Mouse (Mus musculus) v-Abl transformed pro-B cells (cell line): ENCODE measurements around the gene Arhgap31.
"Not testable (repeated sequence)": the region's sequence is repeated elsewhere in the genome, so short reads cannot be mapped to it uniquely, and the experiment has no call there.

ENCODE experiments used
- in situ Hi-C, 2 experiments: fragments of 400-800 bp; cut with MboI; formaldehyde crosslinking; loops; one replicate each; pipeline ENCODE4 v1.15.1; 2025; ENCODE audit not compliant: unreplicated experiment in 2 of 2

Arhgap31 gene

DNA sequence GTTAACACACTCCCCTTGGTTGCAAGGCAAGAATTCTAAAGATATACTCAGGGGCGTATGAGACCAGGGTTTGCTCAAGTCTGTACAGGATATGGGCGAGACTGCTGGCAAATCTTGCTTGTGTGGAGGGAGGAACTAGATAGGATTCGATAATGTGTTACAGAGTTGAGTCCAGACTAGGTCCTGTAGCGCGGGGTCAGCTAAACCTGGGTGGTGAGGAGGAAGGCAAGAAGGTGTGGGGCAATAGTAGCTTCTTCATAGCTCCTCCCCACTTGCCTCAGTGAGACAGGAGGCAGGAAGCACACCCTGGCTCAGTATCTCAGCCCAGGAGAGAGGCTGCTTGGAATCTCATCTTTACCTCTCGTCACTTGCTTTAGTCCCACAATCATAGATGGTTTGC lies 16.1 kb upstream of the Arhgap31 start:
- in situ Hi-C loops, result loop anchor here (10.0 to 25.0 kb wide), 4 partner anchors 104 to 642 kb away; partner anchors contain the start of genes Cox17 (in 1 of the 2), Gm21987 (in 1 of the 2), Gsk3b (in 1 of the 2) and Maats1 (in 1 of the 2)

DNA sequence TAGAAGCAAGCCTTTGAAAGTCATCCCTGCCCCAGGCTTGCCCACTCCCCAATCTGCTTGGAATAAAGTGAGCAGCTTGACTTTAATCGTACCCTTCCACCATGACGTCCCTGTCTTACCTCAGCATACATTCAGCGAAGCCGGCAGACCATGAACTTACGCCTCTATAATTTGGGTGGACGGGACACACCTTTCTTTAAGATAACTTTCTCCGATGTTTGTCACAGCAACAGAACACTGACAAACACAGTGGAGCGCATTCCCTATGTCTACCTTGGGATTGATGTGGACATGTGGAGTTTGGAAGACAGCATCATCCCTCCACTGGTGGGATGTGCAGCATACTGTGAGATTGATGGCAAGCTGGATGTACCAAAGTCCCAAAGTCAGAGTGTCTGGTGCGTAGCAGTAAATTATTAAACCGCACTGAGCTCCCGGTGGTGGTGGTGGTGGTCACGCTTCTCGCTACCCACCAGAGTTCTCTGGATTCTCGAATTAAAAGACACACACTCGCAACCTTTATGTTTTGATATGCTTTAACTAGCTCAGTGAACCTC lies 15.6 kb upstream of the Arhgap31 start:
- in situ Hi-C loops, result loop anchor here (10.0 to 25.0 kb wide), 4 partner anchors 104 to 641 kb away; partner anchors contain the start of genes Cox17 (in 1 of the 2), Gm21987 (in 1 of the 2), Gsk3b (in 1 of the 2) and Maats1 (in 1 of the 2)

DNA sequence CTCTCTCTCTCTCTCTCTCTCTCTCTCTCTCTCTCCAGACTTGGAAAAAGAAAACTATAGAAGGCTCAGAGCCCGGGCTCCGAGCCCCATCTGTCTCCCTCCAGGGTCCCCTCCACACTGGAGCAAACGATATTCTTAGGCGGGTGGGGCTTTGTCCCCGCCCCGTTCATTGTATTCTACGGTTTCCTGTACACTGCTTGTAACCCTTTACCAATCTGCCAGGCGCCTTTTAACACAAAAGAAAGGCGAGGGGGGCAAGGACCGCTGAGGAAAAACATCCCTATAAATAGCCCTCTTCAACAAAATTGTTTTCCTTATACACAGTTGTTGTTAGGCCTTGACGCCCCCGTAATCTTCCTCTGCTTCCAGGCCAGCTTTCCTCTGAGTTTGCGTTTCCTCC lies 11.9 kb upstream of the Arhgap31 start:
- in situ Hi-C loops, result loop anchor here (10.0 to 25.0 kb wide), 4 partner anchors 100 to 638 kb away; partner anchors contain the start of genes Cox17 (in 1 of the 2), Gm21987 (in 1 of the 2), Gsk3b (in 1 of the 2) and Maats1 (in 1 of the 2)

DNA sequence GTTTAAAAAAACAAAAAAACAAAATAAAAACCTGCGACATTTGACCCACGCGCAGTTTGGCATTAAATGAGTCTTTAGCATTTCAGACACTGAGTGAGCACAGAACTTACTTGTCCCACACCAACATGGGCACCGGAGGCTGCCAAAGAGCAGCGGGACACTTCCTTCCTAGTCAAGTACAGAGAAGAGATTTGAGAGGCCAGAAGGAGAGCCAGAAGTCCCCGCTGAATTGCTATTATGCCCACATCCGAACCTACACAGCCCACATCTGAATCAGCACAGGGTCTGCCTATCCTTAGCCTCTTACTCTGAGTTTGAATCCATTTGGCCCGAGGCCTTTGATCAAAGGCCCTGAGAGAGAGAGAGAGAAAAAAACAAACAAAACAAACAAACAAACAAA lies 11.2 kb upstream of the Arhgap31 start:
- in situ Hi-C loops, result loop anchor here (10.0 kb wide), 3 partner anchors 99 to 379 kb away; partner anchors contain the start of genes Cox17 (in 1 of the 2), Gm21987 (in 1 of the 2) and Maats1 (in 1 of the 2)

GRCm38 (mm10) chr16:38721377-38721776 lies 8.3 kb upstream of the Arhgap31 start:
- in situ Hi-C loops, result loop anchor here (10.0 kb wide), 3 partner anchors 97 to 377 kb away; partner anchors contain the start of genes Cox17 (in 1 of the 2), Gm21987 (in 1 of the 2) and Maats1 (in 1 of the 2)

- in situ Hi-C loops, result not testable (repeated sequence)
These were observed 1.1 kb upstream of the Arhgap31 start for GRCm38 (mm10) chr16:38714259-38714526.

DNA sequence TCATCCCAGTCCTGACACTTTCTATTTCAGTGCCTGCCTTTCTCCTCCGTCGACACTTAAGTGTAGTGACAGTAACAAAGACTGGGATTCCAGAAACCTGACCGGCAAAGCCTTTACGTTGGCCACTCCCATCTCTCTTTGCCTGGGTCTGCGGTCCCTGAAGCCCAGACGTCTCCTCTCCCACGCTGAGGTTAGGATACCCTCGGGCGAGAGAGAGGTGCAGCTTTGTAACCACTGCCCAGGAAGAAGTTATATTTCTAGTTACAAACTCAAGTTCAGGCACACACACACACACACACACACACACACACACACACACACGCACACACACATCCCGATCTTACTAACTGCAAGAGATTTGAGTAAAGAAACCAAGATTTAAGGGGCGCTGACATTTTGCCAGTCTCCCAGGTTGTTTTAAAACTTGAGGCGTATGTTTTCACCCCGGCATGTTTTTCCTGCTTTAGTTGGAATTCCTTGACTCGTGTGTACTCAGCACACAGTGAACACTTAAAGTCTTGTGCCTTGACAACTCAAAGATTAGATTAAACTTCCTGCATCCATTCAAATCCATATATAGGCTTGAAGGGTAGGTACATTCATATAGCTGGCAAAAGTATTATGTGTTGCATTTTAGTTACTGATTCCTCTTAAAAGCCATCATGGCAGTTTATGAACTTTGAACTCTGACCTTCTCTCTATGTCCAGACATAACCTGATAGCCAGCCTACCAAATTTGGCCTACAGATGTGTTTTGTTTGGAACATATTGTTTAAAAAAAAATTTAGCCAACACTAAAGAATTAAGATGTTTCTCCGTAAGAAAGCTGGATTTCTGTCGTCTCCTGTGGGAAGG lies 557 bp upstream of the Arhgap31 start:
- in situ Hi-C loops, result no loop called here

- in situ Hi-C loops, result no loop called here
These were observed 969 bp downstream of the Arhgap31 start for GRCm38 (mm10) chr16:38712105-38712504.

GRCm38 (mm10) chr16:38711245-38711644 lies 1.8 kb downstream of the Arhgap31 start:
- in situ Hi-C loops, result no loop called here

DNA sequence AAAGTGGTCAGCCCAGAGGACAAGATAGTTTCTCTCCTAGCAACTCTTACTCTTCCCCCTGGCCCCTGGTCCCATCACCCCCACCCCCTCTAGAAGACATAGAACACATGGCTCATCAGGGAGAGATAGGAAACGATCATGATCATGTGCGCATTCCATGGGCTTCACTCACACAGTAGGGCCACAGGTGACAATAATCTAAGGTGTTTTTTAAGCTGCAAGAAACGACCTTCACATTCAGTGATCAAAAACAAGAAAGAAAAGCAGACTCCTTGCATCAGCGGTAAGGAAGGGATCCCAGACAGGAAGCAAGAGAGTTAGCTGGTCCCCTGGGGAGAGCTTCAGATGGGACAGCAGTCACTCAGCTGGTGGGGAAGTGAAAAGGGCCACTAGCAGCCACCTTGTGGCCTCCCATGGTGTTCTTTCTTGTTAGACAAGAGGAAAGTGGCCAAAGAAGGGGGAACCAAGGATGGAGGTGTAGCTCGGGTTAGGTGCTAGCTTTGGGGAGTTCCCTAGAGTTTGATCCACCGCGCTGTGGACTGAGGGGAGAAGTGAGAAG lies 4.0 kb downstream of the Arhgap31 start:
- in situ Hi-C loops, result loop anchor here in 1 of 2 experiments (10.0 kb wide), 1 partner anchor 74 kb away; no protein-coding TSS in a partner anchor

GRCm38 (mm10) chr16:38706782-38707181 lies 6.3 kb downstream of the Arhgap31 start:
- in situ Hi-C loops, result loop anchor here in 1 of 2 experiments (10.0 kb wide), 1 partner anchor 72 kb away; no protein-coding TSS in a partner anchor

GRCm38 (mm10) chr16:38705531-38706281 lies 7.4 kb downstream of the Arhgap31 start:
- in situ Hi-C loops, result loop anchor here in 1 of 2 experiments (10.0 kb wide), 1 partner anchor 71 kb away; no protein-coding TSS in a partner anchor

DNA sequence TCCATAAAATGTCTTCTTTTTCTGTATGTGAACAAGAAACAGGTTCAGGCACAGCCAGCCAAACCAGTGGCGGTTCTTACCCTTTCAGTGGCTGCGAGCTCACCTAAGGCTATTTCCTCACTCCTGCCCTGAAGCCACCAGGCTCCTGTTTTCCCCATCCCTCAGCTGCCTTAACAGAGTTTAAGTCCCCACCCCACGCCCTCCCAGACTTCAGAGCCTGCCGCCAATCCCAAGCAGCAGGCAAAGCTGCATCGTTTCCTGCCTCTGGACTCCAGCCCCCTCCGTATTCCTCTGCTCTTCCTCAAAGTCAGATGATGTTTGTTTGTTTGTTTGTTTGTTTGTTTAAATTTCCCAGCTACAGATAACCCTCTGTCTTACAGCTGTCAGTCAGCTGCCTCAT lies 9.6 kb downstream of the Arhgap31 start:
- in situ Hi-C loops, result loop anchor here in 1 of 2 experiments (10.0 kb wide), 1 partner anchor 69 kb away; no protein-coding TSS in a partner anchor

DNA sequence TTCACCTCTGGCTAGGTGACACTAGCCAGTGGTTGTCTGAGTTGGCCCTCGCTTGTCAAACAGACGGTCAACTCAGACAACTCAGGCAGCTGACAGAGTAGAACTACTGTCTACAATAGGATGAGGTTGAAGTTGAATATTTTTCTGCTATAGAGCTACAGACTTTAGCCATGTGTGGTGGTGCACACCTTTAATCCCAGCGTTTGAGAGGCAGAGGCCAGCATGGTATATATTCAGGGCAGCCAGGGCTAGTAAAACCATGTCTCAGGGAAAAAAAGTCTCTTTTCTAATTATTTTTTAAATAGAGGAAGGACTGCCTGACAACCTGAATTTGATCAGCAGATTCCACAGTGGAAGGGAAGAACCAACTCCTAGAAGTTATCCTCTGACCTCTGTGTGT lies 10.8 kb downstream of the Arhgap31 start:
- in situ Hi-C loops, result loop anchor here in 1 of 2 experiments (10.0 kb wide), 1 partner anchor 68 kb away; no protein-coding TSS in a partner anchor

DNA sequence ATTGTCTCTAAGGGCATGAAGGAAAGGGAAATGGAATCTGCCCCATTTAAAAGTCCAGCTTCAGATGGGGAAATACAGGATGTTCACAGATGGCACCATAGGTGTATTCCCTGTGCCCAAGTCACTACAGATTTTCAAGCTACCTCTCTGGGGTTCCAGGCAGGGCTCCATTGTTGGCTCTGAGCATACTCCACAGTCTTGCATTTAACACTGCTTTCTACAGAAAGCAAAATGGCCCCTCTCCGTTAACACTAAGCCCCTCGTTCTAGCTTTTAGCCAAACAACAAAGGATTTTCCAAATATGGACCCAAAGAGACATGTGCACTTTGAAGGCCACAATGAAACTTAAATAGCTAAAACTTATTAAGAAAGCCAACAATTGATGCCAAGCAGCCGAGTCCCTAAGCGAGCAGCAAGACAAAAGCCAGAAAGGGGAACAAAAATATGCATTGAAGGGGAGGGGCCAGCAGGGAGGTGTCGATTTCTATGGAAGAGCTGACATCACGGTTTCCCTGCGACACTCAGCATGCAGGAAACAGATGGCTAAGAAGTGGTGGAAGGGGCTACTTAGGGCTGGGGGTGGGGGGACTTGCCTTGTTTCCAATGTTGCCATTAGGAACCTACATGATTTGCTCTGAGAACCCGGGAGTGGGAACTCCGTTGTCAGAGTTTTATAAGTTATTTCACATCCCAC lies 11.4 kb downstream of the Arhgap31 start:
- in situ Hi-C loops, result loop anchor here in 1 of 2 experiments (10.0 kb wide), 1 partner anchor 67 kb away; no protein-coding TSS in a partner anchor

- in situ Hi-C loops, result loop anchor here in 1 of 2 experiments (10.0 kb wide), 1 partner anchor 66 kb away; no protein-coding TSS in a partner anchor
These were observed 12.5 kb downstream of the Arhgap31 start for GRCm38 (mm10) chr16:38700392-38701162.

- in situ Hi-C loops, result no loop called here
These were observed 15.5 kb downstream of the Arhgap31 start for GRCm38 (mm10) chr16:38697611-38698010.

DNA sequence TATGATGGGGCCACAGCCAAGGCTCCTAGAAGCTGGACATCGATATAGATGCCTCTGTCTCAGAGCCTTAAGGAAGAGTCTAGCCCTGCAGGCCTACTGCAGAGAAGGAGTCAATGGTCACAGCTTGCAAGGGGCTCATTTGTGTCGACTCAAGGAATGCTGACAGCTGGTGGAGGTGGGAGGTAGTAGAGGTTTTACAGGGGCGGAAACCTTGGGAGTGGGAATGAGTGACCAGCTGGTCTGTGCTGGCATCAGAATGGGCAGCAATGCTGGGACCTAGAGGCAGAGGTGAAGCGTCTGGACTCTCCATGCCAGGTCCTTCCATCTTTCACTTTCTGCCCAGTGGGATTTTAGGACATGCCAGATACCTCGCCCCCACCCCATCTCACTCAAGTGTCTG lies 17.5 kb downstream of the Arhgap31 start:
- in situ Hi-C loops, result no loop called here
